Mouse (Mus musculus) spleen, postnatal 4 days (tissue): ENCODE results near the gene Uba6.

Source experiments
- DNase-seq, 2 experiments: peaks; one replicate each; pipeline ENCODE4 v3.0.0; 2022; ENCODE audit warnings: low spot score in 2 of 2

Uba6 gene

DNA sequence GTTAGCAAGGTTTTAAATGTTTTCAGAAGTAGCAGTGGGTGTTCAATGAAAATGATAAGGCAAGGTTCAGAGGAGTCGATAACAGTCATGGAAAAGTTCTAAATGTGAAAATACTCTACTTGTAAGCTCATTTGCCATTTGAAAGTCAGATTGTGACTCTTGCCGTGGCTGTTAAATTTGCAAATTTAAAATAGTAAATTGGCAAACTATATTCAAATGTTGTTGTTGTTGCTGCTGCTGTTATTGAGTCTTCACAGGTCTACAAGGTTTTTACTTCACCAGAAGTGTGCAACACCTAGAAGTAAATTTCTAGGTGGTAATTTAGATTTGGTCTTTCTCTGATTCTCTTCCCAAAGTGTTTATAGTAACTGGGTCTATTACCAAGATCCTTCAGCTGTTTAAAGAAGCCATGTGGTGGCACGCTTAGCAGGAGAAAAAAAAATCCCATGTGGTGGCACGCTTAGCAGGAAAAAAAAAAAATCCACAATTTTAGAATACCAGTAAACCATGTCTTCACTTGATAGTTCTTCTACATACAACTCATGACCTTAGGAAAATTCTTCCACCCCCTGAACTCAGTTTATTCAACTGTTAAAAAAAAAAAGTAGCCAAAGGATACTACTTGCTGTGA lies 99.7 kb downstream of the Uba6 start:
- DNase-seq = no peak

DNA sequence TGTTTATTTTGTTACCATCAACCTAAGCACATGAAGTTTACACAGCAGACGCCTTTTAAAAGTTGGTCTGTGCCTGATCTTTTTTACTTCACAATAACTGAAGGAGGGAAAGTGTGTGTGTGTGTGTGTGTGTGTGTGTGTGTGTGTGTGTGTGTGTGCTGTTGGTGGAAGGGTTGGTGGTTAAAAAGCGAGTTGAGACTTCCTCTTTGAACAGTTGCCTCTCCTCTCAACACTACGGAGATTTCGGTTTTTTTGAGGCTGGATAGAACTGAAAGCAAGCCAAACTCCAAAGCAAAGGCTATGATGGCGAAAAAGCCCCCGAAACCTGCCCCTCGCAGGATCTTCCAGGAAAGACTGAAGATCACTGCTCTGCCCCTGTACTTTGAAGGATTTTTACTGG lies 101.1 kb downstream of the Uba6 start, which contains the start of gene Stap1:
Gene Stap1, plus strand, starts transcription at position 209 of the 400 bp plus-strand sequence.
- peak; percentile 37 to 67 for DNase-seq

DNA sequence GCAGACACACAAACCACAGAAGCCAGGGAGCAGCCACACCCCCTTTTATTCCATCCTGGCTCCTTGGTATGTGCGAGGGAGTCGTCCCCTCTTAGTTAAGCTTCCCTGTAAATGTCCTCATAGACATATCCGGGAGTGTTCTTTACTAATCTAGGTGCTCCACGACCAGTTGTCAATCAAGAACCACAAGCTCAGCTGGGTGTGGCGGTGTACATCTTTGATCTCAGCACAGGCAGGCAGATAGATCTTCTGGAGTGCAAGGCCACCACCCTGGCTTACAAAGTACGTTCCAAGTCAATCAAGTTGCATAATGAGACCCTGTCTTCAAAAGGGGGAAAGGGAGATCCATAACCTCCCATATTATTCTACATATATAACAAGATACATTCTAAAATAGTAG lies 103.5 kb downstream of the Uba6 start:
- DNase-seq = no peak

- DNase-seq = no peak
Measured at GRCm38 (mm10) chr5:86068451-86068850, 104.2 kb downstream of the Uba6 start.

DNA sequence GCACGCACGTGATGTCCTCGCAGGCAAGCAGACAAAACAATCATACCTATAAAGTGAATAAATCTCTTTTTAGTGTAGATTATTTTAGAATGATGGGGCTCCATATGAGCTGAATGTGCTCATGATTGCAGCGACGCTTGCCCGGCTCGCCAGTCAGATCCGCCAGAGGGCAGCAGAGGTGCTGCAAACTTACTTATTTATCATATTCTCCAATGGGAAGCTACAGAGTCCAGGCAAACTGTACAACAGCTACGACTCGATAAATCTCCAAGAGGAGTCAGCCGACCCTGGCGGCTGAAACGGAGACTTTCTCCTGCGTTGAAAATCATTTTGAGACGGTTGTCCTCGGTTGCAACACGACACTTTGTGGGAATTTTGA lies 106.1 kb downstream of the Uba6 start:
- peak; percentile 87 to 95 for DNase-seq

DNA sequence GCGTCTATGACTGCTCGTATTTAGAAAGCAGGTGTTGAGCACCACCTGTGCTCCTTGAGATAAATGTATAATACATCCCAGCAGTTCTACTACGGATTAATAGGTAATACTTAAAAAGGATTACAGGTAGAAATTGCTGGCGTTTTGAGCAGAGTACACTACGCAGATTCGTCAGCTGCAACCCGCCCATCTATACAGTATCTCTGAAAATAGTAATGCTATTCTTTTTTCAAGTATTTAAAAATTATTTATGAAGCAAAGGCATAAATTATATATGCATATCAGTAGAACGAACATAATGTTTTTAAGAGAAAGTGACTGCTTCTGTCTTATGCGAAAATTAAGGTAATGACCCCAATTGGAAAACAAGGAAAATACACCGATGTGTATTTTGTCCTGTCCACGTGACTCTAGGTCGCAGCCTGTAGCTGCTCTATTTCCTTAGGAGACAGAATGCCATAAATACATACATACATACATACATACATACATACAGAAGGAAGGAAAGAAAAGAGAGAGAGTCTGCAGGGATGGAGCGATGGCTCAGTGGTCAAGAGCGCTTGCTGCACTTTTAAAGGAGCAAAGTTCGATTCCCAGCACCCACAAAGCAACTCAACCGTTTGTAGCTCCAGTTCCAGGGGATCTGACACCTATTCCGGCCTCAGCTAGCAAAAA lies 106.6 kb downstream of the Uba6 start:
- no peak for DNase-seq

DNA sequence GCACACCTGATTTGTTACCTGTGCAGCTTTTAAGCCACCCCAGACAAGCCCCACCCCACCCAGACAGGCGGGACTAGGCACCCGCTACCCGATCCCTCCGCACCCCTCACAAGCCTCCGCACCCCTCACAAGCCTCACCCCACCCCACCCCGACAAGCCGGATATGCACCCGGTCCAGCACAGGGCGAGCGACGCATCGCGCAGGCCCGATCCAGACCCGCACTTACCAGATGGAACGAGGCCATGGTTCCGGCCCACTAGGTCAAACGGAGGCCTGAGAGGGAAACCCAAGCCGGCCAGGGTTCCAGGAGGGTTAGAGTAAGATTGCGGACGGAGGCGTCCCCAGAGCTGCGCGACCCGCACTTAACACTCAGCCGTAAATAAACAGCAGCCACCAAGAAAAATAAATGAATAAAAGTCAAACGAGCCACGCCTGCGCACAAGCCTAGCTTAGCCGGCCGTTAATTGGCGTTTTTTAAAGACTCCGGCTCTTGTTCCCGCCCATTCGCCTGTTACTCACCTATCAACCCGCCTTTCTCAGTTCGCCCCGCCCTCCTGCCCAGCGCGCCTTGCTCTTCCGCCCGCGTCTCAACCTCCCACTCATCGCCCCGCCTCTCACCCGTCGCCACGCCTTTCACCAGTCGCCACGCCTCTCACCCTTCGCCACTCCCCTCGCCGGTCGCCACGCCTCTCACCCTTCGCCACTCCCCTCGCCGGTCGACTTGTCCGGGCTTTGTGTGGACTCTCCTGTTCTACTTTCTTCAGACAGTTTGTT lies 107.3 kb downstream of the Uba6 start, which contains the start of gene Cenpc1:
Gene Cenpc1, minus strand, starts transcription at position 483 of the 775 bp plus-strand sequence.
- DNase-seq = peak; percentile 98 to 99

DNA sequence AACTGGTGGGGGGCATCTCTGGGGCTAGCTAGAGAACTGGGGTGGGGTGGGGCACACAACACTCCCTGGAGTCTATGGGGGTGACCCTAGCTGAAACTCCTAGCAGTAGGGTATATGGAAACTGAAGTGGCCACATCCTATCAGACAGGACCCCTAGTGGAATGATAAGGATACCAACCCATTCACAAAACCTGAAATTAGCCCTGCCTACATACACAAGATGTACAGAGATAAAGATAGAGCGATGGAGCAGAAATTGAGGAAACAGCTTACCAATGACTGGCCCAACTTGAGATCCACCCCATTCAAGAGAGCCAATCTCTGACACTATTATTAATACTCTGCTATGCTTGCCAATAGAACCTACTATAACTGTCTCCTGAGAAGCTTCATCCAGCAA lies 109.1 kb downstream of the Uba6 start:
- DNase-seq = no peak
